Mouse (Mus musculus) cerebellum, adult 11-12 months (tissue): ENCODE data around the gene Frat2.
A peak's percentile ranks its signal among the peaks of the same experiment; 100 is the strongest.

Experiments used
- DNase-seq: peaks from one replicate; pipeline ENCODE4 v3.0.0; 2022

Frat2 gene

DNA sequence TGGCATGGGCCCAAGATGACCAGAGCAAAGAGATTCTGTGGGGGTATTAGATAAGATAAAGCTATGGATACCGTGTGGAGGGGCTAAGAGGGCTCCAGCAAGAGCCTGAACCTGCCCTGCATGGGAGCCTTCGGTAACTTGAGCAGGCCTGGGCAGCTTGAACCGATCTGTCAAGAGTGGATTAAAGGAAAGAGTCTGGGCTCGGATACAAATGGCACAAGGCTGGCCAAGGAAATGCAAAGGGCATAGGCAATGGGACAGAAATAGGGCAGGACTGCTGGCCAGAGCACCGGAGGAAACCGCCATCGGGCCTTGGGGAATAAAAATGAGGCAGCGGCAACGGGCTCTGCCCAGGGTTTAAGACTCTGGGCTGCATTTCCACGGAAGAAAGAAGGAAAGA lies 30.6 kb downstream of the Frat2 start:
- no peak for DNase-seq

DNA sequence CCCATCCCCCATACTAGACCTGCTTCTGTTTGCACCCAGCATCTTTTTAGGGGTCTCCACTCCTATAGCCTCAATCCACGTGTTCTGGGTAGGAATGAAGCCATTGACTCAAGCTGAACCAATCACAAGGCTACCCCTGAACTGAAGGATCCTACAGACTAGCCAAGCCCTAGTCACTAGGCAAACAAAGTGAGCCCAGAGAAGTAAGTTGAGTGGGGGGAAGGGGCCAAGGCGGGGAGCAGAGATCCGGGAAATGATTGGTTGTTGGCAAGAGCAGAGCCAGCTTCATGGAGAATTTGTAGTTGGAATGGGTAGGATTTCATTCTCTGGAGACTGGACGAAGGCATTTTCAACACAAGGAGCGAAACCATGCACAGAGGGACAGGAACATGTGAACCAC lies 31.0 kb downstream of the Frat2 start:
- DNase-seq = no peak

DNA sequence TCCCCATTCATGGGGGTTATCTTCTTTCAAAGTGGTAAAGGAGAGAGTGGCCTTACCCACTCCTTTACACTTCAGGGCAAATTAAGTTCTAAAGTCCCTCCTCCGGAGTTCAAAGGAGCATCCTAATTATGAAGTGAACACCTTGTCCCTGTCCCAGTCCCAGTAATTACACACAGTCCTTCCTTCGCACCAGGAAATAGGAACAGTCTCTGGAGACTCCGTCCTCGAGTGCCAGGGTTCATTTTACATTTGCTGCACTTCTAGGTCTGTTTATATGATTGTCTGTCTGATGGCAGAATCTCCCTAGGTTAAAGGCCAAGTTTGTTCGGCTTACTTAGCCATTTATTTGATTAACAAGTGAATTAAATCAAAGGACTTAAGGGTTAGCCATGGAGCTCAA lies 31.5 kb downstream of the Frat2 start:
- DNase-seq = no peak

DNA sequence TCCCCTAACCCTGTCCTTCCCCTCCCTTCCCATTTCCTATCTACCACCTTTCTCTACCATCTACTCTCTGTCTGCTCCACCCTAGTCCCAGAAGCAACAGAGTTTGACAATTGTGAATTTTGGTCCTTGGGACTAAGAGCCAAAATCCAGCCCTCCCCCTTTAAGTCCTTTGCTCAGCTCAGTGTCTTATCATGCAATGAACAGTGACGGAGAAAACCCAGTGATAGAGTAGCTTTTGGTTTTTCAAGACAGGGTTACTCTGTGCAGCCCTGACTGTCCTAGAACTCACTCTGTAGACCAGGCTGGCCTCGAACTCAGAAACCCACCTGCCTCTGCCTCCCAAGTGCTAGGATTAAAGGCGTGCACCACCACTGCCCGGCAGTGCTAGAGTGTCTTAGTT lies 34.6 kb downstream of the Frat2 start:
- no peak for DNase-seq

DNA sequence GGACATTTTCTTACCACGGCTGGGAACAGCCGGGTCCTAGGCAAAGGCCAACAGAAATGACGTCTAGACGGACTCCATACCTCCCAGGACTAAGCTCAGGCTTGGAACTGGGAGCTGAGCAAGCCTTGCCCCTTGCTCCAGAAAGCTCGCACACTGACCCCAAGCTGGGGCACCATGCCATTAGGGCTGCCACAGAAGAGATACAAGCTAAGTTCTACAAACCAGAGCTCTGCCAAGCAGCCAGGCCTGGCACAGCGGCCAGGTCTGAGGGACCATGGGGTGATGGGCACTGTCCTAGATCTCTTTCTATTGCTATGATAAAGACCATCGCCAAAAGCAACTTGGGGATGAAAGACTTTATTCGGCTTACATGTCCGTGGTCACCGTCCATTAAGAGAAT lies 35.4 kb downstream of the Frat2 start:
- DNase-seq = no peak

DNA sequence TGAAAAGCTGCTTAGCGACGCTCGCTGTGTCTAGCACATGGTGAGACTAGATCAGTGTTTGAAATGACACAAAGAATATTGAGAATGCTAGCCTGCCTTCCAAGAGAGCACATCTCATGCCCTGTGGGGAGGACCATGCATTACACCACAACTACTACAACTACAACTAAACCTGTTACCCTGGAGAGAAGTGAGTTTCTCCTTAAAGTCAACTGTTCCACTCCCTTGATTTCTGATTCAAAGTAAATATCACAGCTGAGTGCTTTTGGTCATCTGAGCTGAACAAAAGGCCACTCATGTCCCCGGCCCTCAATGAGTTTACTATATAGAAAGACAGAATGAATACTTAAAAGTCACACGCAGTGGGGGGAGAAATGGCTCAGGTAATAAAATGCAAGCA lies 37.9 kb downstream of the Frat2 start:
- no peak for DNase-seq

DNA sequence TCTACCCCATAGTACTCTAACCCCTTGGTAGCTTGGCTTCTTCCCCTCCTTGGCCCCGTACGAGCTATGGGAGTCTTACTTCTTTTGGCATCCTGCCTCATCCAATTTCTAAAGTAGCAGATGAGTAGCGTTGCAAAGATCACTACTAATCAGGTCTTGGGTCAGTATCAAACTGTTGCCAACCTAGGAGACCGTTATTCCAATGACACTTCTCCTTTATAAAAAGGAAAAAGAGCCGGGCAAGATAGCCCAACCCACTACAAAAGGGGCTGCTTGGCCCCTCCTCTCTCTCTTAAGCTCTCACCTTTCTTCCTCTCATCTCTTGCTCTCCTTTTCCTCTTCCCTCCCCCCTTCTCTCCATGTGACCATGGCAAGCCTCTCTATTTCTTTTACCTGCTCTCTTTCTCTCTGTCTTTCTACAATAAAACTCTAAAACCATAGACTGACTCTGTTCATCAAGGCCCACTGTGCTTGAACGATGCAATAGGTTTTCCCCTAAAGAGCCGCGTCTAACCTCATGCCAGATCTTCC lies 39.8 kb downstream of the Frat2 start:
- no peak for DNase-seq

DNA sequence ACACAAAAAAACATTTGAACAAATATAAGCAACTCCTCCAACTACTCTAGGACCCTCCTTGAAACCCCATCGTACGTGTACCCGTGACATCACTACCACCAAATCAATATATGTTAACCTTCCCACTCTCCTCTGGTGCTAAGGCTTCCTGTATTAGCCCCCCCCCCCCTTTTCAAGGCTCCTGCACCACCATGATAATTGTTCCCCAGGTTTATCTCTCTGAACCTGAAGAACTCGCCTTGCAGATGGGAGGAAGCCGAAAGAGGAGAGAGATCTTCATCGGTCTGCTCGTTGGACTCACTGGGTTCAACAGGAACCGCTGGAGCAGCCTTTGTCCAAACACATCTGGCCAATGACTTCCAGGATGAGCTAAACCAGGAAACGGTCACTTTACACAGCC lies 40.4 kb downstream of the Frat2 start:
- DNase-seq = no peak

DNA sequence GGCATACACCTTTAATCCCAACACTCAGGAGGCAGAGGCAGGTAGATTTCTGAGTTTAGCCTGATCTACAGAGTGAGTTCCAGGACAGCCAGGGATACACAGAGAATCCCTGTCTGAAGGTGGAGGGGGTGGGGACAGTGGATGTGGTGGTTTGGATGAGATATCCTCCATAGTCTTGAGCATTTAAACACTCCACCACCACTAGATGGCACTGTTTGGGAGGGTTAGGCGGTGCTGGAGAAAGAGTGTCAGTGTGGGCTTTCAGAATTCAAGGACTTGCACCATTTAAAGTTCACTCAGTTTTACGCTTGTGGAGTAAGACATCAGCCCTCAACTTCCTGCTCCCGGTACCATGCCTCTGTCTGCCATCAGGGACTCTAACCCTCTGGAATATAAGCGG lies 42.1 kb downstream of the Frat2 start:
- no peak for DNase-seq

DNA sequence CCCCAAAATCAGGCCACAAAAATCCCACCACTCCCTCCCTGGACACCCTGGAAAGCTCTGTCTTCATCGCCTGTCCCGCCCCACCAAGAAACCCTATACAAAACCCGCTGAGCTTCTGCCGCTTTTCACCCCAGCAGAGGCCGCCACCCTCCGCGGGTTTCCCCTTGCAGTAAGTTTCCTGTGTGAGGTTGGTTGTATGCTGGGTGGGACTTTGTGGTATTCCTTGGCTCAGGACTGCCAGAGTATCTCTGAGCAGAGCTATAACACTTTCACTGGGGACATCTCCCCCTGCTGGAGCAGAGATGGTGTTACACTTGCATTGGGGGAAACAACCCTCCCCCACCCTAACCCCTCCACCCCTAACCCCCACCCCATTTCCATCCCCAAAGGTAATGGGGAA lies 44.6 kb downstream of the Frat2 start:
- DNase-seq = peak; percentile 37

DNA sequence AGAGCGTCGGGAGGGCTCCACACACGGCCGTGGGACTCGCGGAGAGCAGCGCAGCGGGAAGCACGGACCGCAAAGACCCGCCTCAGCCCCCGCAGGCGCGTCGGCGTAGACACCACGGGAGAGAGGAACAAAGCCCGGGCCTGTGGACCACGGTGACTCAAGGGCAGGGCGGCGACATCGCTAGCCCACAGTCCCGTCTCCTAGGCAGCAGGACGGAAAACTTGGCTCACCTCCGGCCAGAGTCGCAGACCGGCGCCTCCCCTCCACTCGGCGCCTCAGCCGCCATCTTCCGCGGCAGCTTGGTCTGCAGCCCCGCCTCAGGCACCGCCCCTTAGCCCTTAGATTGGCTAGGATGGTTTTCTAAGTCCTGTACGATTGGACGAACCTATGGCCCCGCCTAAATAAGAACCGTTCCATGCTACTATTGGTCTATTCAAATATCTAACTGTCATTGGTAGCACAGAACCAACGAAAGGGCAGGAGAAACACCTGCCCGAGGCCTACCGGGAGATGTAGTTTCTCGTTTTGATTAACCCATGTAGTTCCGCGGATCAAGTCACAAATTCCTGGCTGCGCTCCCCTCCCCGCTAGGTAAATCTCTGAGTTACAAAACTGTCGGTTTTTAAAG lies 46.1 kb downstream of the Frat2 start, which contains the start of gene Arhgap19:
Arhgap19 (minus strand) TSS at position 306 of the 628 bp plus-strand sequence.
- DNase-seq = peak; percentile 92

DNA sequence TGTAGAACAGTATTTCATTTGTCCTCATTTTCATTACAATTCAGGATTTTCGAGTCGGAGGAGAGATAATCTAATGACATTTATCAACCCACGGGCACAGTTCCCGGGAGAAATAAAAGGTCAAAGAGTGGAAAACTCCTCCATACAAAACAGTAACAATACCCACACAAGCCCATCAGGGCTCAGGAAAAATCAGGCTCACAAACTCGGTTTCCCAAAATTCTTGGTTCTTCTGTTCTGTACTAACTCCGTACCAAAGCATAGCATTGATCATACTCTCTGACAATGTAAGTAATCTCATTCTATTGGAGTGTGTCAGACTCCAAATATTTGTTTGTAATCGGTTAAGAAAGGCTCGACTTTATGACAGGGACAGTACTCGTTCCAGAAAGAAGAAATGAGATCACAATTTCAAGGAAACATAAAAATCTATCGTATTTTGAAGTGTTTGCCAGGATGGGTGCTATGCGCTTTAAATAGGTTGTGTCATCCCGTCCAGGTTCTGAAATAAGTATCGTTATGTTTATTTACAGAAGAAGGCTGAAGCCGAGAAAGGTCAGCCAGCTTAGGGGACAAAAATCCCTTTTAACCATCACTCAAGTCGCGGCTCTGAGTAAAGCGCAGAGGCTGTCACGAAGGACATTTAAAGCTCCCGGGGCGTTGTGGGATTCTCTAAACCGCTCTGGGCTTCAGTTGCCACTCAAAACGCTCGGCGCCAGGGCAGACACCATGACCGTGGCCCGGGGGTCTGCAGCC lies 46.8 kb downstream of the Frat2 start:
- no peak for DNase-seq

DNA sequence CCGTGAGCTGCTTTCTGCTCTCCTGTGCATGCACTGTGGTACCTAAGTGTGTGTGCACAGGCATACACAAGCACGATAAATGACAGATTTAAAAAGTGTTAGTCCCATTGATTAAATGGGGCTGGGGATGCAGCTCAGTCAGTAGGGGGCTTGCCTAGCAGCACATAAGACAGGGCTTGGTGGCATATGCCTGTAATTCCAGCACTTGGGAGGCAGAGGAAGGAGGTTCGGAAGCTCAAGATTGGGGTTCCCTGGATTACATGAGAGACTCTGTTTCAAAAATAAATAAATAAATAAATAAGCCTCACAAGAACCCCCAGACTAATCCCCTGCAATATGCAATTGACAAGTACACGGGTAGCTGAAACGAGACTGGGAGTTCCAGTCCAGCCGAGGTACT lies 47.5 kb downstream of the Frat2 start:
- DNase-seq = no peak

DNA sequence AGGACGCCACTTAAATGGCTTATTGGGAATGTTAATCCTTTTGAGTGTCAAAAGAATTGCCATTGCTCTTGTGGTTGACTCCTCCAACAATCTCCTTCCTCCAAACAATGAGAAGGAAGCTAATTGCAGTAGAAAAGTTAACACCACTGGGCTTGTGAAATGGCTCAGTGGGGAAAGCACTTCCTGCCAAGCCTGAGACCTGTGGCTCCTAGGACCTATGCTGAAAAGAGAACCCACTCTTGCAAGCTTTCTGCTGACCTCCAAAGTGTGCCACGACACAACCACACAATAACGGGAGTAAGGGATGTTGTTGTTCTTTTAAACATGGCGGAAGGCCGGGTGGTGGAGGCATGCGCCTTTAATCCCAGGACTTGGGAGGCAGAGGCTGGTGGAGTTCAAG lies 50.4 kb downstream of the Frat2 start:
- no peak for DNase-seq

DNA sequence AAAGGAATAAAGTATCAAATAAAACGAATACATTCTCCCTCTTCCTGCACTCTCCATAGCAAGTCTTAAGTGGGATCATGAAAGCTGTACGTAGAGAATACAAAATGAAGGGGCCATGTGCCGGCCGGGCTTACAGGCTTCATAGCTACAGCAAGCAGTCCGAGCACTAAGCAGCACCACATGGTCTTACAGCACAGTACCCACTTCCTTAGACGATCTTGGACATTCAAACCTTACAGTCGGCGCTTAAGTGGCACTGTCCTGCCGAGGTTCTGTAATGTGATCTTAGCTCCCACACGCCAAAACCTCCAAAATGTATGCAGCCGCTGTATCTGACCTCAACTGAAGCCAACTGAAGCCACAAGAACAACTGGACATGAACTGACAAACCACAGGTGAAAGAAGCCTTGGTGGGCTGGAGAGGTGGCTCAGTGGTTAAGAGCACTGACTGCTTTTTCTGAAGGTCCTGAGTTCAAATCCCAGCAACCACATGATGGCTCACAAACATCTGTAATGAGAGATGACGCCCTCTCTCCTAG lies 51.1 kb downstream of the Frat2 start:
- DNase-seq = no peak

DNA sequence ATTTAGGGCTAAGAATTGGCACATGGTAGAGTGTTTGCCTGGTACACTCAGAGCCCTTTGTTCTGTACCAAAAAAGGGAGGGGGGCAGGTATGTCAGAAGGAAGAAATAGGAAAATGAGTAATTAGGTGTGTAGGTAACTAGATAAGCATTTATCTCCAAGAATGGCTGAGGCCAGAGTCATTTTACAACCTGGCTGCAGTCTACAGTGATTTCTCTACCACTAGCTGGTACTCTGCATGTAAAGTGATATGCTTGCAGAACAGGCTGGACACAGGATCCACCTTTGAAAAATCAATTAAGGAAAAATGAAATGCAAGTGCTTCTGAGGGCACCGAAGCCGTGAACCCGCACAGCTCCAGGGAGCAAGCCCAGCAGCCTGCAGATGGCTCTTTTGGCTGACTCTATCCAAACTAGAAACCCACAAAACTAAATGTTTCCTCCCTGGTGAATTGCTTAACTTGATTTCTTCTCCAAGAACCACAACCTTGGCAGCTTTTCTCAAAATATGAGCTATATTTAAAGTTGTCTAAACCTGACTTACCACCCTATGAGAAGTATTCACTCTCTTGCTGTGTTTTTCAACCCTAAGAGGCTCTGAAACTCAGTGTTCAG lies 51.7 kb downstream of the Frat2 start:
- DNase-seq = no peak
